Mouse (Mus musculus) heart, postnatal 0 days (tissue): ENCODE measurements around the gene Col7a1.

Experiments used
- CTCF ChIP-seq: IDR thresholded peaks from 2 replicates; pipeline ENCODE4 v1.5.1; 2016; ENCODE audit warnings: antibody characterized with exemption, control low read depth, low read depth
- EP300 ChIP-seq: IDR thresholded peaks from 2 replicates; pipeline ENCODE4 v1.6.1; 2016; ENCODE audit warnings: antibody characterized with exemption, low read depth

DNA sequence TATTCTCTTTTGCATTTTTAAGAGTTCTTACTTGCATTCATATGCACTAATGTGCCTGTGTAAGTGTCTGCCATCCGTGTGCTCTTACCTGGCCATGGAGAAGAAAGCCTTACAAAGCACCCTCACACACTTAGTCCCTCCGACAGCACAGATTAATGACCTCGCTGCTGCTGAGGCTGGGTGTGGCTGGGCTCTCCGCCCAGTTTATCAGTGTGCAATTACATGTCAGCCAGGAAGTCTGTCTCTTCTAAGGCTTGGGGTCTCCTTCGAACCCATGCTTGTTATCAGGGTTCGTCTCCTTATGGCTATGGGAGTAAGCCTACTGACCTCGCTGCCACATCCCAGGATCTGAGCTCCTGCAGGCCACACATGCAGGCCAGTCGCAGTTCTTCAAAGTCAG is 62.0 kb downstream of the Col7a1 start:
- TF ChIP-seq EP300 = no peak
- TF ChIP-seq CTCF = no peak
